Mouse (Mus musculus): ENCODE data around the gene Prdm9. TPM values are rescaled to one million over a fixed set of nuclear protein-coding genes. Genes with fewer than 3 reads are reported as not detected.
A peak's percentile ranks its signal among the peaks of the same experiment; 100 is the strongest.

The Prdm9 gene
- polyA plus RNA-seq, 1 experiment, result 4.3 TPM

- H3K27ac ChIP-seq (ENCODE audit: insufficient read depth, low read length), result no peak overlapping the region
- H3K4me1 ChIP-seq (ENCODE audit: control insufficient read depth, insufficient read depth, low read length), result no peaks in the 10 kb centered on the region
- H3K4me3 ChIP-seq (replicated peaks; ENCODE audit: insufficient read depth, low read depth, low read length), result no peak overlapping the region
- DNase-seq, result no peak
- no peaks in the 10 kb centered on the region for H3K27me3 ChIP-seq (ENCODE audit: control insufficient read depth, insufficient read depth, low read length)
- TF ChIP-seq CTCF (IDR thresholded peaks at IDR 0.05; ENCODE audit: borderline replicate concordance, insufficient read depth, low read depth, low read length) (no peak), POLR2A (IDR thresholded peaks at IDR 0.05; ENCODE audit: borderline replicate concordance, insufficient read depth, low read length) (no peak)
- 27% methylated on average over 4 of the region's 4 CpGs for WGBS
Observed at GRCm38 (mm10) chr17:15540309-15540708, 23.8 kb downstream of the Prdm9 start.

GRCm38 (mm10) chr17:15536457-15536904 is 27.7 kb downstream of the Prdm9 start:
- no peak overlapping the region for H3K27ac ChIP-seq (ENCODE audit: insufficient read depth, low read length)
- H3K4me3 ChIP-seq (replicated peaks; ENCODE audit: insufficient read depth, low read depth, low read length), result peak overlapping the region; percentile 30
- peak; percentile 27 to 32 for DNase-seq
- no peaks in the 10 kb centered on the region for H3K27me3 ChIP-seq (ENCODE audit: control insufficient read depth, insufficient read depth, low read length)
- TF ChIP-seq POLR2A (IDR thresholded peaks at IDR 0.05; ENCODE audit: borderline replicate concordance, insufficient read depth, low read length), result no peak
- TF ChIP-seq CTCF (IDR thresholded peaks at IDR 0.05; ENCODE audit: borderline replicate concordance, insufficient read depth, low read depth, low read length), result no peak
- WGBS, result 2% methylated on average over 33 of the region's 33 CpGs
- no peaks in the 10 kb centered on the region for H3K4me1 ChIP-seq (ENCODE audit: control insufficient read depth, insufficient read depth, low read length)

GRCm38 (mm10) chr17:15535943-15536342 is 28.2 kb downstream of the Prdm9 start:
- Histone ChIP-seq H3K27me3 (ENCODE audit: control insufficient read depth, insufficient read depth, low read length) (no peaks in the 10 kb centered on the region), H3K4me3 (replicated peaks; ENCODE audit: insufficient read depth, low read depth, low read length) (peak overlapping the region; percentile 30), H3K4me1 (ENCODE audit: control insufficient read depth, insufficient read depth, low read length) (no peaks in the 10 kb centered on the region), H3K27ac (ENCODE audit: insufficient read depth, low read length) (no peak overlapping the region)
- TF ChIP-seq CTCF (IDR thresholded peaks at IDR 0.05; ENCODE audit: borderline replicate concordance, insufficient read depth, low read depth, low read length) (no peak), POLR2A (IDR thresholded peaks at IDR 0.05; ENCODE audit: borderline replicate concordance, insufficient read depth, low read length) (no peak)
- WGBS, result 25% methylated on average over 8 of the region's 8 CpGs
- no peak for DNase-seq

- TF ChIP-seq POLR2A (IDR thresholded peaks at IDR 0.05; ENCODE audit: borderline replicate concordance, insufficient read depth, low read length) (no peak), CTCF (IDR thresholded peaks at IDR 0.05; ENCODE audit: borderline replicate concordance, insufficient read depth, low read depth, low read length) (no peak)
- no peak overlapping the region for H3K27ac ChIP-seq (ENCODE audit: insufficient read depth, low read length)
- H3K4me3 ChIP-seq (replicated peaks; ENCODE audit: insufficient read depth, low read depth, low read length), result no peak overlapping the region
- 53% methylated on average over 11 of the region's 11 CpGs for WGBS
- H3K27me3 ChIP-seq (ENCODE audit: control insufficient read depth, insufficient read depth, low read length), result no peaks in the 10 kb centered on the region
- no peaks in the 10 kb centered on the region for H3K4me1 ChIP-seq (ENCODE audit: control insufficient read depth, insufficient read depth, low read length)
- DNase-seq, result peak; percentile 32 to 73
Observed at GRCm38 (mm10) chr17:15535162-15535800, 28.9 kb downstream of the Prdm9 start.

GRCm38 (mm10) chr17:15530141-15530540 is 34.0 kb downstream of the Prdm9 start:
- Histone ChIP-seq H3K27me3 (ENCODE audit: control insufficient read depth, insufficient read depth, low read length) (no peaks in the 10 kb centered on the region), H3K4me1 (ENCODE audit: control insufficient read depth, insufficient read depth, low read length) (peaks cover 3% of the 10 kb centered on the region), H3K4me3 (replicated peaks; ENCODE audit: insufficient read depth, low read depth, low read length) (no peak overlapping the region), H3K27ac (ENCODE audit: insufficient read depth, low read length) (no peak overlapping the region)
- no peak for TF ChIP-seq POLR2A (IDR thresholded peaks at IDR 0.05; ENCODE audit: borderline replicate concordance, insufficient read depth, low read length)
- TF ChIP-seq CTCF (IDR thresholded peaks at IDR 0.05; ENCODE audit: borderline replicate concordance, insufficient read depth, low read depth, low read length), result peak; percentile 25; the same call in 1 of the 2 replicates
- WGBS, result 5% methylated on average over 5 of the region's 5 CpGs
- DNase-seq, result peak; percentile 25 to 29

- 81% methylated on average over 2 of the region's 2 CpGs for WGBS
- DNase-seq, result no peak
- Histone ChIP-seq H3K27me3 (ENCODE audit: control insufficient read depth, insufficient read depth, low read length) (no peaks in the 10 kb centered on the region), H3K4me3 (replicated peaks; ENCODE audit: insufficient read depth, low read depth, low read length) (no peak overlapping the region), H3K4me1 (ENCODE audit: control insufficient read depth, insufficient read depth, low read length) (peaks cover 3% of the 10 kb centered on the region), H3K27ac (ENCODE audit: insufficient read depth, low read length) (no peak overlapping the region)
- TF ChIP-seq CTCF (IDR thresholded peaks at IDR 0.05; ENCODE audit: borderline replicate concordance, insufficient read depth, low read depth, low read length), result no peak
- no peak for TF ChIP-seq POLR2A (IDR thresholded peaks at IDR 0.05; ENCODE audit: borderline replicate concordance, insufficient read depth, low read length)
Observed at GRCm38 (mm10) chr17:15528887-15529286, 35.3 kb downstream of the Prdm9 start.

- no peak overlapping the region for H3K27ac ChIP-seq (ENCODE audit: insufficient read depth, low read length)
- H3K4me3 ChIP-seq (replicated peaks; ENCODE audit: insufficient read depth, low read depth, low read length), result peak overlapping the region; percentile 12
- TF ChIP-seq POLR2A (IDR thresholded peaks at IDR 0.05; ENCODE audit: borderline replicate concordance, insufficient read depth, low read length), result no peak
Observed at GRCm38 (mm10) chr17:15527811-15528136, 36.4 kb downstream of the Prdm9 start.

GRCm38 (mm10) chr17:15526986-15527810 is 37.0 kb downstream of the Prdm9 start, which contains the start of gene Pdcd2:
Gene Pdcd2 (minus strand): TSS chr17:15527301.
- TF ChIP-seq POLR2A (IDR thresholded peaks at IDR 0.05; ENCODE audit: borderline replicate concordance, insufficient read depth, low read length) (peak; percentile 90), CTCF (IDR thresholded peaks at IDR 0.05; ENCODE audit: borderline replicate concordance, insufficient read depth, low read depth, low read length) (no peak)
- Histone ChIP-seq H3K27me3 (ENCODE audit: control insufficient read depth, insufficient read depth, low read length) (no peaks in the 10 kb centered on the region), H3K4me3 (replicated peaks; ENCODE audit: insufficient read depth, low read depth, low read length) (peak within 1 kb of the TSS; percentile 91), H3K27ac (ENCODE audit: insufficient read depth, low read length) (peak within 1 kb of the TSS; percentile 60), H3K4me1 (ENCODE audit: control insufficient read depth, insufficient read depth, low read length) (peaks cover 3% of the 10 kb centered on the region)
- WGBS, result 1% methylated on average over 55 of the region's 55 CpGs
- DNase-seq, result peak; percentile 95

More at GRCm38 (mm10) chr17:15527811-15528136, 36.4 kb downstream of the Prdm9 start:
- H3K4me1 ChIP-seq (ENCODE audit: control insufficient read depth, insufficient read depth, low read length), result peaks cover 3% of the 10 kb centered on the region
- H3K27me3 ChIP-seq (ENCODE audit: control insufficient read depth, insufficient read depth, low read length), result no peaks in the 10 kb centered on the region
- WGBS, result 58% methylated on average over 3 of the region's 3 CpGs
- no peak for DNase-seq

Data from cerebellum, adult 2 months (tissue).